Mouse (Mus musculus): Measurements from ENCODE around the gene Nt5c3b.

Nt5c3b gene

GRCm38 (mm10) chr11:100399320-100399719, 42.3 kb downstream of the Nt5c3b start:
- DNase-seq: no peak

GRCm38 (mm10) chr11:100398517-100398916, 43.1 kb downstream of the Nt5c3b start:
- DNase-seq: peak in 1 of 2 experiments; percentile 15

- peak; percentile 100 for DNase-seq
Observed at GRCm38 (mm10) chr11:100397600-100398389, 43.8 kb downstream of the Nt5c3b start, which contains the start of gene Jup. TSS of gene Jup (minus strand) at chr11:100397763.

GRCm38 (mm10) chr11:100396886-100397599, 44.6 kb downstream of the Nt5c3b start:
- peak; percentile 77 to 78 for DNase-seq

- peak; percentile 77 to 82 for DNase-seq
Observed at GRCm38 (mm10) chr11:100395861-100396631, 45.6 kb downstream of the Nt5c3b start.

- DNase-seq: peak; percentile 82 to 88
Observed at GRCm38 (mm10) chr11:100395200-100395599, 46.4 kb downstream of the Nt5c3b start.

- DNase-seq: no peak
Observed at GRCm38 (mm10) chr11:100394353-100395074, 47.1 kb downstream of the Nt5c3b start.

- peak; percentile 52 to 67 for DNase-seq
Observed at GRCm38 (mm10) chr11:100393733-100394132, 47.9 kb downstream of the Nt5c3b start.

GRCm38 (mm10) chr11:100392958-100393357, 48.6 kb downstream of the Nt5c3b start:
- peak; percentile 35 to 50 for DNase-seq

- DNase-seq: no peak
Observed at GRCm38 (mm10) chr11:100391884-100392345, 49.7 kb downstream of the Nt5c3b start.

GRCm38 (mm10) chr11:100391081-100391883, 50.3 kb downstream of the Nt5c3b start:
- peak in 1 of 2 experiments; percentile 43 for DNase-seq

- peak; percentile 83 to 89 for DNase-seq
Observed at GRCm38 (mm10) chr11:100389931-100390445, 51.6 kb downstream of the Nt5c3b start.

- peak; percentile 56 to 65 for DNase-seq
Observed at GRCm38 (mm10) chr11:100388588-100388987, 53.0 kb downstream of the Nt5c3b start.

- DNase-seq: no peak
Observed at GRCm38 (mm10) chr11:100387589-100388375, 53.8 kb downstream of the Nt5c3b start.

- DNase-seq: no peak
Observed at GRCm38 (mm10) chr11:100387111-100387510, 54.5 kb downstream of the Nt5c3b start.

GRCm38 (mm10) chr11:100386586-100386985, 55.0 kb downstream of the Nt5c3b start:
- DNase-seq: no peak

- DNase-seq: no peak
Observed at GRCm38 (mm10) chr11:100385016-100385415, 56.6 kb downstream of the Nt5c3b start.

- DNase-seq: no peak
Observed at GRCm38 (mm10) chr11:100382682-100383081, 58.9 kb downstream of the Nt5c3b start.

GRCm38 (mm10) chr11:100379311-100379710, 62.3 kb downstream of the Nt5c3b start:
- peak in 1 of 2 experiments; percentile 37 for DNase-seq

- no peak for DNase-seq
Observed at GRCm38 (mm10) chr11:100378446-100378845, 63.2 kb downstream of the Nt5c3b start.

All from cerebellum, adult 18-20 months (tissue).